Mouse (Mus musculus) frontal cortex, adult (tissue): ENCODE measurements around the gene Tgfbr3l.
A peak's percentile ranks its signal among the peaks of the same experiment; 100 is the strongest.
"Not testable (repeated sequence)": the region's sequence is repeated elsewhere in the genome, so short reads cannot be mapped to it uniquely, and the experiment has no call there.

Experiments used
- ATAC-seq: cut with Nextera tagmentation; 2 replicates; pipeline ENCODE4 v1.9.2; 2017; ENCODE audit warnings: mild to moderate bottlenecking, moderate library complexity, mixed read lengths; ENCODE audit not compliant: low TSS enrichment

The Tgfbr3l gene

DNA sequence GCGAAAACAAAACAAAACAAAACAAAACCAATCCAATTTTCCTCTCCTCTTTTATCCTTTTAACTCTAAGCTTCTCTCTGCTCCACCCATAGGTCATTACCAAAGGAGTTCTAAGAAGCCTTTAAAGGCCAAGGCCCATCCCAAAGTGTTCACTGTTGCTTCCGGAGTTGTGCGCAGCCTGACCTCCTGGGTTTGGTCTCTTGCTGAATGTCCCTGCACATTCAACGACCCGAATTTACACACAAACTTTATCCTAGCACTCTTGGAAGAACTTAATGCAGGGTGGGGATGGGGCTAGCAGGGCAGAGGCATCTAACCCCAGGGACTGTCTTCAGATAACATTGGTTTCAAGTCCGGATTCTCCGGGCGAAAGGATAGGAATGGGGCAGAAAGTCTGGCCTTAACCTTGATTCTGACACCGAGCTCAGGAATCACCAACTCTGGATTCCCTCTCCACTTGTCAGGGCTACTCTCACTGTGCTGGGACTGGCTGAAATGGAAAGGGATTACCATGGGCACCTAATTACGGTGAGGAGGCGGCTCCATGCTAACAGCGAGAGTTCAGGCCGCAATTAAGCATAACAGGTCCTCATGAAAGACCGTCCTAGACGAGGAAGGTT lies 10.1 kb upstream of the Tgfbr3l start:
- no peak; the same call in 1 of the 2 replicates for ATAC-seq

DNA sequence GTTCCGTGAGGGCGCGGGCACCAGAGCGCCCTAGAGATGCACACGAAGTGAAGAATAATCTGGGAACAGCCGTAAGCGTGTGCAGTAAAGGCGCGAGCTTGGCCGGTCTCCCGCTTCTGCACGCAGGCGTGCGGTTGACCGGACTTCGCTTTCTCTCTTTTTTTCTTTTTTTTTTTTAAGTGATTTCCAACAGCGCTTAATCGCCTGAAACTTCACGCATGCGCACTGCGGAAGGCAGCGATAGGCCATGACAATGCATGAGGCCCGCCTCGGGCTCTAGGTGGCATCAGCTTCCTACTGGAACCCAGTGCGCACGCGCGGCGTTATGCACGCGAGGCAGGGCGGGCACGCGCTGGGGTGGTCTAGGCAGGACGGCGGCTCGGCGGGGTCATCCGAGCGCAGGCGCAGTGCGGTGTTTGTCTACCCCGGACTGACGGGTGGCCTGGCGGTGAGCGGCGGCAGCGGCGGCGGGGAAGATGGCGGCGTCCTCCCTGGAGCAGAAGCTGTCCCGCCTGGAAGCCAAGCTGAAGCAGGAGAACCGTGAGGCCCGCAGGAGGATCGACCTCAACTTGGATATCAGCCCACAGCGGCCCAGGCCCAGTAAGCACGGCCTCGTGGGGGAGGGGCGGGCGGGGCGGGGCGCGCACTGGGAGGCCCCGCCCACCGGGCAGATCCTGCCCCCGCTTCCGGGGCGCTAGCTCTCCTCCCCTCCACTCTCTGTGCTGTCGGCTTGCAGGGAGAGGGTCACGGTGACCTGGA lies 9.4 kb upstream of the Tgfbr3l start, which contains the start of the genes Map2k7 and Gm49320:
Gene Map2k7, plus strand, starts transcription at position 307 of the 759 bp plus-strand sequence.
Gene Gm49320, plus strand, starts transcription at position 432 of the 759 bp plus-strand sequence.
- ATAC-seq: peak; percentile 92

DNA sequence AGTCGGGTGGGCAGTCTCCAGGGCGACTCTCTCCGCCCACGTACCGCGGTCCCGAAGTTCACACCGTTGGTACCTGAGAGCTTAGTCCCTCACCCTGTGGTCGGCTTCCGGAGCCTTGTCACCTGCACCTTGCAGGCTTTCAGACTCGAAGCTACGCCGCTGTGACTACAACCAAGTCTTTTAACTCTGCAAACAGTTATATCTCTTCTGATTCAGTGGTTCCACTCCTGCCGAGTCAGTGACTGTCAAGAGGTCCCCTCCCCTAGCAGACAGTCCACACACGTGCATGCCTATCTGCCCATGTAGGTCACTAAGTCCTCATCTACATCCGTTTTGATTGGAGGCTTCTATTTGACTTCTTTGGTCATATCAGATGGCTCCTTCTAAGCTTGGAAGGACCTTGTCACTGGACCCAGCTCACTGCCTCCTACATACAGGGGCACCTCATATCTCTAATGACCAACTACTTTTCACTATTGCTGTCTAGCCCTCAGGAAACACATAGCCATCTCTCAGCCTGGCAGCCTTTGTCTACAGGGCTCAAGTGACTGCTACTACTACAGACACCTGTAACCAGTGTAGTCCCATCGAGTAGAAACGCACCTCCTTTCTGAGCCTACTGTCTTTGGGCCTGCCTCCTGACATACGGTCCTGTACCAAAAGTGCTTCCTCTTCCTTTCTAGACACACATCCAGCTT lies 8.7 kb upstream of the Tgfbr3l start:
- no peak for ATAC-seq

GRCm38 (mm10) chr8:4245061-4245460 lies 3.0 kb upstream of the Tgfbr3l start:
- no peak for ATAC-seq

- no peak for ATAC-seq
Observed at GRCm38 (mm10) chr8:4245737-4246136, 2.3 kb upstream of the Tgfbr3l start.

DNA sequence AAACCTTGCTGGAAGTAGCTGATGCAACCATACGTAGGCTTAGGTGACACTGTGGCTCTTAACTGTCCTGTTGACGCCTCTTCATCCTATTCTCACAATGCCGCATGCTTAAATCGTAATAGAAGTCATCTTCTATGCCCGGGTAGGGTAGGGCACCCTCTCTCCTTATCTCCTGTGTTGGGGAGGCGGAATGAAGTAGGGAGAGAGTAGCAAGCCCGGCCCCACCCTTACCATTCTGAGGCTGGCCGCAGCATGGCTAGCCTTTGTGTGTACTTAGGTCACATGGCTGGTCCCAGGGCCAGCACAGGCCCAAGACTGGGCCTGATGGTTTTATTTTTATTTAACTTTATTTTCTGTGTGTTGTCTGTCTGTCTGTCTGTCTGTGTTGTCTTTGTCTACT lies 773 bp upstream of the Tgfbr3l start:
- no peak for ATAC-seq

DNA sequence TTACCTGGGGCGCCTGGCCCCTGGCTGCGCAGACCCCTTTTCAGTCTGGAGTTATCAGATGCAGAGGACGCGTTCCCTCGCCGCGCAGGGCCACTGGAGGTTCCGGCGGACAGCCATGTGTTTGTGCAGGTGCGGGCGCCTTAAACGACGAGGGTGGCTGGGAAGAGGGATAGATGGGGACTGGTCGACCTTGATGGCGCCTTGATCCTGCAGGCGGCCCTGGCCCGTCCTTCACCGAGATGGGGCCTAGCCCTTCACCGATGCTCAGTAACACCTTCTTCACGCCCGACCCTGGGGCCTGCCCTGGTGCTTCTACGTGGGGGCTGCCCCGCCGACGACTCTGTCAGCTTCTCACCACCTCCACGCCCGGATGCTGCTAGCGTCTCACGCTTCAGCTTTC lies 1.2 kb downstream of the Tgfbr3l start:
- ATAC-seq: no peak

DNA sequence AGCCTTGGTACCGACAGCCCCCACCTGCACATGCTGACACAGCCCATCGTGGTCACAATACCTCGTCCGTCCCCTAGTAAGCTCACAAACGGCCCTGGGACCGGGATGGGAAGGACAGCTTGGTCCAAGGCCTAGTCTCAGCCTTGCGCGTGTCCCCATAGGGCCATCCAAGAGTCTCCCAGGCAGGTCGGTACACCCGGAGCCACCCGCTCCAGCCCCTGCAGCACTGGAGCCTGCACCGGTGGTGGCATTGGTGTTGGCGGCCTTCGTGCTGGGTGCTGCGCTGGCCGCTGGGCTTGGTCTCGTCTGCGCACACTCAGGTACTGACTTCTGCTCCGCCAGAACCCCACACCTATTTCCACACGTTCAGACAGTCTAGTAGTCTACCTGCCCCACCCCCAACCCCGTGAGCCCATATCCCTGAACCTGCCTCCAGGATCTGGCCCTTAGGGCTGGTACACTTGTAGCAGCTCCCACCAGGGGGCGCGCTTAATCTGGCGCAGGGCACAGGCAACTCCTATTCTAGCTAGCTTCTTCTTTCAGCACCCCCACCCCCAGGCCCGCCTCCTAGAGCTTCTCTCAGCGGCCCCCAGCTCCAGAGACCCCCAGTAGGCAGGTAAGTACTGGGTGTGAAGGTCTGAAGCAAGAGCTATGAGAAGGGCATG lies 2.4 kb downstream of the Tgfbr3l start:
- ATAC-seq: peak; percentile 55

DNA sequence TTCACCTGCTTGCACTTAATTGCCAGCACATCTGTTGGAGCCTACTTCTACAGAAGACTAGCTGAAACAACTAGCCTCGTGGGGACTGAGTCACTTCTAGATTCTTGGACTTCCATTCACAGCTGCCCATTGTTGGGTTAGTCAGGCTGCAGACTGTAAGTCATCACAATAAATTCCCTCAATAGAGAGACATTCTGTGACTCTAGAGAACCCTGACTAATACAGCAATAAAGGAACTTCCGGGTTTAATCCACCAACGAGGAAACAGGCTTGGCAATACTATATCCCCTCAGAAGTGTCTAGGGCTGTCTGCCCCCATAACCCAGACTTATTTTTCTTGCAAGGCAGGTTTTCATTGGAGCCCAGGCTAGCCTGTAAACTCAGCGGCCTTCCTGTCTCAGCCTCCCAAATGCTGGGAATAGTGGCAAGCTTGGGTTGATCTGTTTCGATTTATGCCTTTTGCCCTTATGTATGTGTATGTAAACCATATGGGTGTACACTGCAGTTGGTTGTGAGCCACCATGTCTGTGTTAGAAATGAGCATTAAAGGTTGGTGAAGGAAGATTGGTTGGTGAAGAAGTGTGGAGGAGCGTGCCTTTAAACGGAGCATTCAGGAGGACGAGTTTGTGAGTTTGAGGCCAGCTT lies 4.2 kb downstream of the Tgfbr3l start:
- ATAC-seq: no peak

- peak; percentile 45 for ATAC-seq
Observed at GRCm38 (mm10) chr8:4252934-4253841, 5.2 kb downstream of the Tgfbr3l start, which contains the start of gene Snapc2. Gene Snapc2 (plus strand): TSS chr8:4253080.

DNA sequence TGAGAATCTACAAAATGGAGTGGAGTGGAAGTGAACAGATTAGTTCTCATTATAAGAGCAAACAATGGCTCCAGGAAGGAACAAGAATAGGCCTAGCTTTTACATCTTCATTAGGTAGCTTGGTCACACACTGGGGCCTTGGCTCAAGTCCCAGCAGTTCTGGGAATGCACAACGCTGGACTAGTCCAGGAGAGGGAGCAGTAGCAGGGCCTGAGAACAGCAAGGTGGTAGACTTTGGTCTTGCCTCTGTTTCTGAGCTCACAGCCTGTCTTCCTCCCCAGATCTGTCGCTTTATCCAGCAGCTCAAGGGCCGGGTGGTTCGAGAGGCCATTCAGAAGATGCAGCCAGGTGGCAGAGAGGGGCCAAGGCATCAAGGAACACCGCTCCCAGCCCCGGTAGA lies 6.0 kb downstream of the Tgfbr3l start:
- ATAC-seq: no peak

- not testable (repeated sequence) for ATAC-seq
Observed at GRCm38 (mm10) chr8:4255471-4255870, 7.5 kb downstream of the Tgfbr3l start.

DNA sequence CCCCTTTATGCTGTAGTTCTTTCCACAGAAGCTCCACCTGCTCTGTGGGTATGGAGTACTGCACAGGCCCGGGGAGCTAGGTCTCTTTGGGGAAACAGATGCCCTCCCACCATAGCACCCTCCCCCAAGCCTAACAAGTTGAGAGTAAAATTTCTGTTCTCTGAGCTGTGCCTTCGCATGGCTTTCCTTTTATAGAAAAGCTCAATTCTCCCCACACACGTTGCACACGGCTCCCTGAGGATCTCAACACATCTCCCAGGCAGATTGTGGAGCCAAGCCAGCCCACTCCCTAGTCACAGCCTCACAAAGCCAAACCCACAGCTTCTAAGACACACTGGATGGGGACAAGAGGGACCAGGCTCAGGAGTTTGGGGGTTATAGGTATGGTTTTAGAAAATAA lies 8.9 kb downstream of the Tgfbr3l start:
- peak; percentile 57 for ATAC-seq

DNA sequence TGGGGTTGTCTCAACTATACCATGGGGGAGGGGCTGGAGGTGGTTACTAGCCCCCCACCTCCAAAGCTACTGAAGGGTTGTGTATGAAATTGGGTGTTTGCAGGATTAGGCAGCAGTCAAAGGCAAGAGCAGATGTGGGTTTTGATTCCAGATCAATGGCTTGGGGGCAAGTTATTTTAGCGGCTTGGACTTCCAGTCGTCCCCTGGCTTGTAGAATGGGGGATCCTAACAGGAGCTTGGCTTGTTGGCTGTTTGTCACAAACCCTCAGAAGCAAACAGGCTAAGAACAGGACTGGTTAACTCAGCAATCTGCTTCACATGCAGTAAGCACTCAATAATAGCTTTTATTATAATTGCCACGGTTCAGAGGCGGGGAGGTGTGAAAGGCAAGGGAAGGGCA lies 9.3 kb downstream of the Tgfbr3l start:
- ATAC-seq: no peak

DNA sequence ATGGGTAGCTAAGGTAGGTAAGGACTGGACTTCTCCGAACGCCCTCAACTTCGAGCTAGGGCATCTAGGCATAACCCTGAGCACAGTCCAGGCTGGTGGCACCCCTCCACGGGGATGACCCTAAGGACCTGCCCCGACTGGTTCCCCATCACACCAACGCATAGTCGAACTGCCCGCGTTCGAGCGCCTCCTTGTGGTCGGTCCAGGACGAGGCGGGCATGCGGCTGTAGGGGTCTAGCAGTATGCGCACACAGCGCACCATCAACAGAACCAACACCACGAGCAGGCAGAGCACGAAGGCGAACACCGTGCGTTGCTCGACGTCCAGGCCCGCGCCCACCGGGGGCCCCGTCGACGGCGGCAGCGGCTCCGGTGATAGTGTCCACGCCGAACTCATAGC lies 10.2 kb downstream of the Tgfbr3l start:
- ATAC-seq: peak; percentile 17; the same call in 1 of the 2 replicates

DNA sequence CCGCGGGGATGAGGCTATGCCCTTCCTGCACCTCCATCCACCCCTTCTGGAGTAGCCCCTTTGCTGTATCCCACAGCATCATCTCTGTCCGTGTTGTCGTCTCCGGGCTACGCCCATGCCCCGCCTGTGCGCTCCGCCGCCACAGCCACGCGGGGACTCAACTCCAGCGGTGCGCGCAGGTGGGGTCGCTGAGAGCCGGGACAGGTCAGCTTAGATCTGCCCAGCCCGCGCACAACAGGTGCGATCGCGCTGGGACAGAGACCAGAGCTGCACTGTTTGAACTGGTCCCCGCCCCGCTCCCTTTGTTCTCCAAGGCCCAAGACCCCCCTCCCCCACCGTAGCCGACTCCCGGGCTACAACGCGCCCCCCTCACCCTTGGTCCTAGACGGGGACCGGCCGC lies 10.7 kb downstream of the Tgfbr3l start:
- ATAC-seq: no peak

GRCm38 (mm10) chr8:4259125-4259804 lies 11.3 kb downstream of the Tgfbr3l start, which contains the start of gene Ctxn1:
Gene Ctxn1 (minus strand): TSS chr8:4259274.
- ATAC-seq: peak; percentile 50

GRCm38 (mm10) chr8:4259805-4260170 lies 11.8 kb downstream of the Tgfbr3l start:
- no peak for ATAC-seq

DNA sequence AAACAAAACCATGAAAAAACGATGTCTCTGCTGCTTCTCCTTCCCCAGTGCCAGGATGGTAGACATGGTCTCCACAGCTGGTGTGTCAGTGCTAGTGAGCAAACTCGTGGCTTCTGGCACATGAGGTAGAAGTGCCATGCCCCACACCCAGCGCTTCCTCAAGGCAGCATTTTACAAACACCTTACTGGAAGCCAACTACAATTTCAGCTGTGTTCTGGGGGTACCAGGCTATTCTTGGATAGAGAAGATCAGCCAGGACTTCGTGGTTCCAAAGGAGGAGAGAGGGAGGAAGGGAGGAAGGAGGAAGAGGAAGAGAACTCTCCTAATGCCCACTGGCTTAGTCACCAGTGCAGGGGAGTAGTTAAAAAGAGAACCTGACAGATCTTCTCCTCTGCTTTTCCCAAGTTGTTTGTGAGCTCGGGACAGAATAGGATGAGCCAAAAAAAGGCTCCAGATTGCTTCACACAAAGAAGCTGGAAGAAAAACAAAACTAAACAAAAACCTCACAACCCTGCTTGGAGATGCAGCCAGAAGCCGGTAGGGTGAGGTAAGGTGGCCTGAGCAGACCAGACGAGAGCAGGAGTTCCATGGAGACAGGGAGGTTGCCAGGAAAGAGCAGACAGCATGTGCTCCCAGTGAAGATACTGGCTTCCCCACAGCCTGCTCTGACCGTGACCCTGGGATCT lies 15.2 kb downstream of the Tgfbr3l start:
- peak; percentile 48 for ATAC-seq
